Mouse (Mus musculus): ENCODE measurements around the gene Atg101.

Gene Atg101

DNA sequence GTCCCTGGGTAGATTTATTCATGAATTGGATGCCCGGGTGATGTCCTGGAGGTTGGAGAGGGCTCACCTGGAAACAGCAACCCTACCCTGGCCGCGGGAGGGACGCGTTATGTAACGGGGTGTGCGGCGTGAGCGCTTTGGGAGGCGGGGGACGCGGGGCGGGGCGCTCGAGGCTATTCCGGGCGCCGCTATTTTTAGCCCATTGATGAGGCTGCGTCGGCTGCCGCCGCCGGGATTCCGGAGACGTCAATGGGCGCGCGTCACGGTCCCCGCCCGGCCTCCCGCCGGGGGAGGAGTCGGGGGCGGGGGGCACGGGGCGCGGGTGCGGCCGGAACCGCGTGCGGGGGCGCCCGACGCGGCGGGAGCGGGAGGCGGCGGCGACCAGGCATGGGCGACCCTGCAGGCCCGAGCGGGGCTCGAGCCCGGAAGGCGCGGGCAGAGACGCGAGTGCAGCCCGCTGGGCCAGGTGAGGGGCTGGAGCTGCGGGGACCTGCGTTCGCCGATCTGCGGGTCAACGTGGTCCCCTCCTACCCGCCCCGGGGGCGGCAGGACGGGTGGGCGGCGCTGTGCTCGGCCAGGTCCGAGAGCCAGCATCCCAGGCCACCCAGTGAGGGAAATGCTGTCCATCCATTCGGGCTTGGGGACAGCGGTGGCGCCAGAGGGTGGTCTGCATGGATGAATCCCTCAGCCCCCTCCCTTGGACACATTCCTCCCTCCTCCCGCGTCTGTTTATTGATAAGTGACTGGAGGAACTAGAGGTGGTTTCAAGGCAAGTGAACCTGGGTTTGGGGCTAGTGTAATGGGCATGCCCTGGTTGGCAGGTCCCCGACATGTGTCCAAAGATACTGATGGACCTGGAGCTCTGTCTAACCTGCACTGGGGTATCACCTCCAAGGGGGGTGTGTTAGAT is 29.9 kb upstream of the Atg101 start, which contains the start of gene Nr4a1:
Gene Nr4a1, plus strand, starts transcription at position 384 of the 910 bp plus-strand sequence.
- ATAC-seq (ENCODE audit: insufficient number of reproducible peaks, low FRiP score, low TSS enrichment): peak; percentile 46; the same call in 1 of the 2 replicates

DNA sequence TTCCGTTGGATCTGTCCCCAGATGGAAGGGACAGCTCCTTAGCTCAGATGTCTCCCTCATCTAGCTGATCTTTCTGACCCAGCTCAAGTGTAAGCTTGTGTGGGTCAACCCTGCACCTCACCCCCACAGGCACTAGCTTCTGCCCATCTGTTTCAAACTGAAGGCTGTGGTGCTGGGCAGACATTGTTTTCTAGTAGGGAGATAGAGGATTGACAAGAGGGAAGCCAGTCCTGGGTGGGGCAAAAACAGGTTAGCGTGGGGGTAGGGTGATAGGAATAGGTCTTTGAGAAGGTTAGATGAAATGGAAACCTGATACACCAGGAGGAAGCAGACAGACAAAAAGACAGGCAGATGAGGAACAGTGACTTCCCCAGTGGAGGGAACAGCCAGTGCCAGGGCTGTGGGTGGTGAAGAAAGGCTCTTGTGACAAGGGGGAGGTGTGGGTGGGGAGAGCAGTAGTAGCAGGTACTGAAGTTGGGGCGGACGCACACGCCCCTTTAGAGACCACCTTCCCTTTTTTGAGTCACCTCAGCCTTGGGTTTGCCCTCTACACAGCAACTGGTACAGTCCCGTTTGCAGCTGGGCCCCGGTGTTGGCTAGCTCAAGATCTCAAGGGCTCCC is 28.1 kb upstream of the Atg101 start:
- ATAC-seq (ENCODE audit: insufficient number of reproducible peaks, low FRiP score, low TSS enrichment): no peak

DNA sequence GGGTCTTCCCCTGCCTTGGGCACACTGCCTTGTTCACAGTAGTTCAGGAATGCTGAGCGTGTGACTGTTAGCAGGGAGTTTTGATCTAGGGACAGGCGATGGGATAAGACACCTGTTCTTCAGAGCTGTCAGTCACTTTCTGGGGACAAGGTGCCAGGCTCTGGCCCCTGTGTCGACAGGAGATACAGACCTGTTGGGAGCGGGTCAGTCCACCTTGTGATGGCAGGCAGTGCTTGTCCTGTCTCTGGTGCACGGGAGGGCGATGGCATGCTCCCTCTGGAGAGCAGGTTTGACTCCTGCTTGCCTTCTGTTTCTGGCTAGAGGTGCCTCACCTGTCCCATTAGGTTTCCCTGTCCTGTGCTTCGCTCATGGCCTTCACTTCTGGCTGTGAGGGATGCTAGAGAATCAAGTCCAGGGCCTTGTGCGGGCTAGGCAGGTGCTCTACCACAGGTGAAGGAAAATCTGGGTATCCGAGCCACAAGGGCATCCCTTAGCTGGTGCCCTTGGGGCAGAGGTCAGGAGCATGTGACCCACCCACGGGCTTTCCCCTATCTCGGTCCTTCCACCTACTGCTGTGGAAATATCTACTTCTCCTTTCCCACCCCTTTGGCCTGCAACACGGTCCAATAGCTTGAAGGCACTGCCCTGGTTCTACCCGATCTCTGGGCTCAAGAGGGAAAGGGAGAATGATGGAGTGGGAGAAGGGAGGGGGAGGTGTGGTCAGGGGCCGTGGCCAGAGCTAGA is 27.4 kb upstream of the Atg101 start:
- no peak for ATAC-seq (ENCODE audit: insufficient number of reproducible peaks, low FRiP score, low TSS enrichment)

DNA sequence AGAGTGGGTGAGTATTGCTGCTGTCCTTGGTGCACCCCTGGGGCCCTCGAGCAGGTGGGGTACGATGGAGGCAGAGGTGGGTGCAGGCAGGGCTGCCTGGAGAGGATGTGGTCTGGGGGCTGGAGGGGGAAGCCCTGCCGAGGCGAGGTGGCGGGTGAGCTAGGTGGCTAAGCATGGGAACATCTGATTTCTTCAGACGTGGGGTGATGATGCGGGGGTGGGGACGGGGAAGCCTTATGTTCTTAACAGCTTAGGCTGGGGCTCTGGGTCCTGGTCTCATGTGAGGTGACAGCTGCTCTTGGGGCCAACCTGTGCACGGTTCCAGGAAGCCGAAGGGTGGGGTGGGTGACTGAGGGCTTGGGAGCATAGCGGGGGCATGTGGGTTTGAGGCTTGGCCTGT is 25.7 kb upstream of the Atg101 start:
- no peak for ATAC-seq (ENCODE audit: insufficient number of reproducible peaks, low FRiP score, low TSS enrichment)

DNA sequence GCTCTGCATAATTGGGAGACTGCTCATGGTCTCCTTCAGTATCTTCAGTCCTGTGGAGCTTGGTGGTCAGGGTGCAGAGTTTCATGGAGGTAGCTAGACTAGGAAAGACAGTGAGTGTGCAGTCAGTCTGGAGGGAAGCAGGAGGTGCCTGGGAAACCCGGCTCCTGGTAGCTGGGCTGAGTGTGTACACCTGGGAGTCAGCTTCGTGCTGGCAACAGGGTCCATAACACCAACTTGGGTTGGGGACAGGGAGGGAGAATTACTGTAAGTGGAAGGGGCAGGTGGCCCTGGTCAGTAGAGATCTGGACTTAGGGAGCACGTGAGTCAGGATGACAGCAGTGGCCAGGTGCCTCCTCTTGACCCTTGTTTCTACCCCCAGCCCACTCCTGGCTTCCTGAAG is 24.1 kb upstream of the Atg101 start:
- no peak for ATAC-seq (ENCODE audit: insufficient number of reproducible peaks, low FRiP score, low TSS enrichment)

DNA sequence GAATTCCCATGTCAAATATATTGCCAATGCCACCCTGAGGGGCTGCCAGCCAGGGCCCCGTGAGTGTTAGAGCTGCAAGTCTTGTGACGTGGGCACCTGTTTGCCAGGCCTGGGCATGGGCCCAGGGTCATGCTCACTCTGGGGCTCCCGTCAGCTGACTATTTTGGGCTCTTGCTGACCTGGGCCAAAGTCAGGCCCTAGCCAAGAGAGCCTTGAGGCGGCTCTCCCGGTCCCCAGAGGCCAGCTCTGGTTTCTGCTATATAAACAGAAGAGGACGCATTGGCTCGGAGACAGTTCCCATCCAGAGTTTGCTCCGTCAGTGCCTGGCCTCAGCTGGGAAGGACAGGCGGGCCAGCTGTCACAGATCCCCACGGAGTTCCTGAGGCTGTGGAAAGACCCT is 23.7 kb upstream of the Atg101 start:
- ATAC-seq (ENCODE audit: insufficient number of reproducible peaks, low FRiP score, low TSS enrichment): no peak

DNA sequence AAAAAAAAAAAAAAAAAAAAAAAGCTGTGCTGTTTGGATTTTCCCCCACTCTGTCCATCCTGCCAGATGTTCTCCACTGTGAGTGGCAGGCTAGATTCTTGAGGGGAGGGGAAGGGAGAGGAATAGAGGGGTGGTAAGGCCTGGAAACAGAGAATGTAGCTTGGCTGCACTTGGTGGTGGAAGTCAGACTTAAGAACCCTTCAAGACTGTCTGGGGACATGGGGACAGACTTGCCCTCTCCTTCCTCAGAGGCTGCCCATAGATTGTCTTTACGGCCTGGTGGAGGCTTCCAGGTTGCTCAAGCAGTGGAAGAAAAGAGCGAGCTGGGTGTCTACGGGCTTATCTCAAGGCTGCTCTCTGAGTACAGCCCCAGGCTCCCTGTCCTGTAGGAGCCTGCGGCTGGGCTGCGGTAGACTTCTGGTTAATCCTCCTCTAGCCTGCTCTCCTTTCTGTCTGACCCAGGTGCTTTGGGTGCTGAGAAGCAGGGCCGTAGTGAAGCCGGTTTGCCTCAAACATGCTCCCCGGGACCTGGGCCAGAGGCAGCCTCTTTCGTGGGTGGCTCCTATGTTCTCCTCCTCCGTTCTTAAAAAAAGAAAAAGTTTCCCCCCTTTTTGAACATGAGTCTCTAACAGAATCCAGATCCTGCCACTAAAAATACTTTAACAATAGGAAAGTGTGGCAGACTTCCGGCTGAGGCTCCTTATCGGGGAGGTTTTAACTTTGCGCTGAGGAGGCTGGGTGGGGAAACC is 23.0 kb upstream of the Atg101 start:
- ATAC-seq (ENCODE audit: insufficient number of reproducible peaks, low FRiP score, low TSS enrichment): no peak

DNA sequence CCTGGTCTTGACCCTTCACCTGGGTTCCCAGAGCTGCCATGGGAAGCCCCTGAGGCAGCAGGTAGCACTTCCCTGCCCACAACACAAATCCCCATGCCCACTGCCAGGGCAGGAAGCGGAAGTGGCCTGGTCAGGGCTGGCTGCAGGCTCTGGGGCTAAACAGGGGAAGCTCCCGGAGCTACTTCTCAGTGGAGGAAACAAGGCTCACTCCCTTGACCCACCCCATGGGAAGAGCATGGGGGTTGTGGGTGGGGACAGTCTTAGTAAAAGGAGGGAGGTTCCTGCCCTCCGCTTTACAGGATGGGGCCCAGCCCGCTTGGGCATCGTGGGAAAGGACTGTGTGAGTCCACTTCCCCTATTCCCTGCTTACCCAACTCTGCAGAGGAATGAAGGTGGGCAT is 21.6 kb upstream of the Atg101 start:
- ATAC-seq (ENCODE audit: insufficient number of reproducible peaks, low FRiP score, low TSS enrichment): no peak

DNA sequence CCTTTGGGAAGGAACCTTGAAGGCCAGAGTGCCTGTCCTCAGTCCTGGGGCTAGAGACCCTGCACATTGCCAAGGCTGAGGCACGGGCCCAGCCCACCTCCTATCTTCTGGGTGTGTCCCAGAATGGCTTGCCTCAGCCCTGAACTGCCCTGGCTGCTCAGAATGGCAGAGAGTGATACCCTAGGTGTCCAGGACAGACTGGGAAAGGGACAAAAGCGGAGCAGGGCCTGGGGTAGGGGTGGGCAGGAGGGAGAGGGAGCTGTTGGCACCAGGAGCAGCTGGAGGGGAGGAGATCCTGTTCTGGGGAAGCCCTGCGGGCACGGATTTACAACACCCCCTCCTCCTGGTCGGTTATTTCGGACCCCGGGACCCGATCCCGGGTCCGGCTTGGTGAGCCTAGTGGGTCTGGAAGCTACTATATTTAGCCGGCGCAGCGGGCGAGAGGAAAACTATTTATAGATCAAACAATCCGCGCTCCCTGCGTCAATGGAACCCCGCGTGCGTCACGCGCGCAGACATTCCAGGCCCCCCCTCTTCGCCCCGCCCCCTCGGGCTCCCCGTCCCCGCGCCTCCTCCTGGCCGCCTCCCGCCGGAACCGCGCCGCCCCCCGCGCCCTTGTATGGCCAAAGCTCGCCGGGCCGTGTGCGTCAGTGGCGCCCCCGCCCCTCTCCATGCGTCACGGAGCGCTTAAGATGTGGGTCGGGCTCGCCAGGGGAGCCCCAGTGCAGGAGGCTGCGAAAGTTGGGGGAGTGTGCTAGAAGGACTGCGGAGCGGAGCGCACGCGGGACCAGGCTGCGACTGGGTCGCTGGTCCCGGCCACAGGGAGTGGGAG is 17.7 kb upstream of the Atg101 start:
- peak; percentile 54 for ATAC-seq (ENCODE audit: insufficient number of reproducible peaks, low FRiP score, low TSS enrichment)

DNA sequence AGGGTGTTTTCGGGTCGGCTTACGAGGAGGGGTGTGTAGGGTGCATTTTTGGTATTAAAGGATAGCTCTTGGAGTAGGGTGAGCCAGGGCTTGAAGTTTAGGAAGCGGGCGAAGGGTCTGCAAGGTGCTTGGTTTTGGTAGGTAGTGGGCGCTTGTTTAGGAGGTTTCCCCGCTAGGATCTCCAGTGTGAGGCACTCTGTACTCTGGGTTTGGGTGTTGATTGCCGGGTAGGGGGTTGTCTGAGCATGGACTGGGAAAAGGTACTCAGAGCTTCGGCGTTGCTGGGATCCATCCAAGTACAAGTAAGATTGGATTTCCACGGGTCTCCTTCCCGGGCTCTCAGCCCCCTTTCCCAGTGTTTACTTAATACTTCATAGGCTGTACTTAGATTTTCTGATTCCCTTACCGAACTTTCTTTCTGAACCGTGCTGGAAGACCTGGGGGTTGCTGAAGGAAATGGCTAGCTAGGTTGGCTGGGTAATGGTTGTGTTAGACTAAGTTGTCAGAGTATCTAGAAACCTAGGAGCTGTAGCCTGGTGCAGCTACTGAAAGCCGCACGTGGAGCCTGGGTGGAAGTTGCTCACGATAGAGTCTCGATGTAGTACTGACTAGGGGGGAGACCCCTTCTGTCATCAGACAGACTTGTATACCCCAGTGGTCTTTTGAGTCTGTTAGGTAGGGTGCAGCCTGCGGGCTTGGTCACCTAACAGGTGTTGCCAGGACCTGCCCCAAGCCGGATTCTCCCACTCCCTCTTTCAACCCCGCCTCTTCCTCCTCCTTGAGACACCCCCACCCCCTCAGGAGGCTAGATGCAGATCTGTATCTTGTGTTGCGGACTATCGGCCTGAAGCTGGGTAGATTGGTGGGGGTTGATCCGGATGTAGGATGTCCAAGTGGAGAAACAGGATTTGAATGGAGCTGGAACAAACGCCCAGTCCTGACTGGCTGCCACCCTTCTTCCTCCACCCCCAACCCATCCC is 16.7 kb upstream of the Atg101 start:
- no peak for ATAC-seq (ENCODE audit: insufficient number of reproducible peaks, low FRiP score, low TSS enrichment)

DNA sequence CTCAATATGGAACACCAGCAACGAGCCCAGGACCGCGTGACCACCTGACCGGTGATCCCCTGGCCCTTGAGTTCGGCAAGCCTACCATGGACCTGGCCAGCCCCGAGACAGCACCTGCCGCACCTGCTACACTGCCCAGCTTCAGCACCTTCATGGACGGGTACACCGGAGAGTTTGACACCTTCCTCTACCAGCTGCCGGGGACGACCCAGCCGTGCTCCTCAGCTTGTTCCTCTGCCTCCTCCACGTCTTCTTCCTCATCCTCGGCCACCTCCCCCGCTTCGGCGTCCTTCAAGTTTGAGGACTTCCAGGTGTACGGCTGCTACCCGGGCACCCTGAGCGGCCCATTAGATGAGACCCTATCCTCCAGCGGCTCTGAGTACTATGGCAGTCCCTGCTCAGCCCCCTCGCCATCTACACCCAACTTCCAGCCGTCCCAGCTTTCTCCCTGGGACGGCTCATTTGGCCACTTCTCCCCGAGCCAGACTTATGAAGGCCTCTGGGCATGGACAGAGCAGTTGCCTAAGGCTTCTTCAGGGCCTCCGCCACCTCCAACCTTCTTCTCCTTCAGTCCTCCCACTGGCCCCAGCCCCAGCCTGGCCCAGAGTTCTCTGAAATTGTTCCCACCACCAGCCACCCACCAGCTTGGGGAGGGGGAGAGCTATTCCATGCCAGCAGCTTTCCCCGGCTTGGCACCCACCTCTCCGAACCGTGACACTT is 13.8 kb upstream of the Atg101 start:
- ATAC-seq (ENCODE audit: insufficient number of reproducible peaks, low FRiP score, low TSS enrichment): no peak

DNA sequence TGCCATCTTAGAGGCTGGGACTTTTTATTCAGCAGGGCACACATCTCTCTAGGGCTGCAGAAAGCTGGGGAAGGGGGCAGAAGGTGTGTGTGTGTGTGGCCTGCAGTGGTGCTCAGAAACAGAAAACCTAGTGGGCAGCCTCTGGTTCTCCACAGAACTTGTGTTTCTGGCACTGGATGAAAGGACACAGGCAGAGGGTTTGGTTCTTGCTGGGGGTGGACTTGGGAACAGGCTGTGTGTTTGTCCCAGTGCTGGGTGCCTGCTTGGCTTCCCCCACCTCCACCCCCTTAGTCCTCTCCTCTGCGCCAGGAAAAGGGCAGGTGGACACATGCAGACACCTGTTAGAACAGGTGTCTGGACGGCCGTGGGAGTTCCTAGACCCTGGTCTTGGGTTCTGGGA is 13.0 kb upstream of the Atg101 start:
- ATAC-seq (ENCODE audit: insufficient number of reproducible peaks, low FRiP score, low TSS enrichment): no peak

DNA sequence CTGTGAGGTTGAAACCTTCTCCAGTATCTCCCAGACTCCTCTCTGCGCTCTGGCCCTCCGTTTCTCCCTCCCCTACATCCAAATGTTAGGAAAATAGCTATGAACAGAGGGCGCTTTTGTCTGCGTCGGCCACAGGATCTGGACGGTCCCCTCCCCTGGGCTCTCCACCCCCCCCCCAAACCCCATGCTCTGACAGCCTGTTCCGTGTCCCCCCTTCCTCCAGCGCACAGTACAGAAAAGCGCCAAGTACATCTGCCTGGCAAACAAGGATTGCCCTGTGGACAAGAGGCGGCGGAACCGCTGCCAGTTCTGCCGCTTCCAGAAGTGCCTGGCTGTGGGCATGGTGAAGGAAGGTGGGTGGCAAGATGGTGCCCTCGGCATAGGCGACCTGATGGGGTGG is 12.6 kb upstream of the Atg101 start:
- no peak for ATAC-seq (ENCODE audit: insufficient number of reproducible peaks, low FRiP score, low TSS enrichment)

DNA sequence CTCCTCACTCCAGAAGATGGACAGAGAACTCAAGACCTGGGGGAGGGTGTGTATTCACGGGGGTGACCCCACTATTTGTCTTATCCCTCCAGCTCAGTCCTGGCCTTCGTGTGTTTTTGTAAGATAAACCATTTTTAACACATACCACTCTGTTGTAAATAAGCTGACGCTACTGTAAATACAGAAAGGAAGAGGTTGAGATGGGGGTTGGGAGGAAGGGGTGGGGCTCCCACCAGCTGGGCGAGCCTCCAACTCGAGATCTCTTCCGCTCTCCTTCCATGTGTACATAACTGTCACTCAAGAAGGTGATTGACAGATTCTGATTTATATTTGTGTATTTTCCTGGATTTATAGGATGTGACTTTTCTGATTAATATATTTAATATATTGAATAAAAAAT is 9.7 kb upstream of the Atg101 start:
- no peak for ATAC-seq (ENCODE audit: insufficient number of reproducible peaks, low FRiP score, low TSS enrichment)

DNA sequence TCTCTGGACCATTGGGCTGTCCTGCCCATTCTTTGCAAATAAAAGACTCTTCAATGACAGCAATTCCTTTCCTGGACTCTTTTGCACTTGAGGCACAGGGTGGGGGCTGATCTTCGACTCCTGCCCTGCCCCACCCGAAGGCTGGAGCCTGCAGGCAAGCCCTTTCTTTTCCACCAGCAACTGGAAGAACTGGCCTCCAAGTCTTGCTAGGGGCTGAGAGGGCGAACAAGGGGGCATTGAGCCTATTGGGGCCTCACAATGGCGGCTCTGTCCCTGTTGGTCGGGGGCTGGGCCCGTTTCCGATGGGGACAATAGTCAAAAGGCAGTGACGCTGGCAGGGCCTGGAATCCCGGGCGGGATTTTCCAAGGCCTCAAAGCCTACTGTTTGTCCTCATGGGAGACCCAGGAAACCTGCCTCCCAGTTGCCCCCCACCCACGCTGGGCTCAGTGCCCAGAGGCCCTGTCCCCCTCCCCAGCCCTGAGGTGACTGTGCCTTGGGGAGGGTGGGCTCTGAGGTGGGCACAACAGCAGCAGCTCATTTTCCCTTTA is 6.6 kb upstream of the Atg101 start:
- no peak for ATAC-seq (ENCODE audit: insufficient number of reproducible peaks, low FRiP score, low TSS enrichment)

DNA sequence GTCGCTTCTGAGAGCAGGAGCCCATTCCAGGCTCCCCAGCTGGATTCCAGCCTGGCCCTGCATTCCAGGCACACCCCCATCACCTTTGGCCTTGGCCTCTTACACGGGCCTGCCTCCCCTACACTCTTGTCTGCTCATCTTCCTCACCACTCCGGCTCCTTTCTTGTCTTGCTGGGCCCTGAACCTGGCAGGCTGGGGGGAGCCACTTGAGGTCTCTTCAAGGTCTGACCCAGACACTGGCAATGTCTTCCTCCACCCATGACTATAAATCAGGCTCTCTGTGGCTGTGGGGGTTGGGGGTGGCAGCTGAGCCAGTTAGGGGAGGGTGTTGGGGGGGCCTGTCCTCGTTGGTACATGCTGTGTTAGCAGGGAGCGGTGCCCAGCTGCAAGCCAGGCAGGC is 5.5 kb upstream of the Atg101 start:
- ATAC-seq (ENCODE audit: insufficient number of reproducible peaks, low FRiP score, low TSS enrichment): no peak

DNA sequence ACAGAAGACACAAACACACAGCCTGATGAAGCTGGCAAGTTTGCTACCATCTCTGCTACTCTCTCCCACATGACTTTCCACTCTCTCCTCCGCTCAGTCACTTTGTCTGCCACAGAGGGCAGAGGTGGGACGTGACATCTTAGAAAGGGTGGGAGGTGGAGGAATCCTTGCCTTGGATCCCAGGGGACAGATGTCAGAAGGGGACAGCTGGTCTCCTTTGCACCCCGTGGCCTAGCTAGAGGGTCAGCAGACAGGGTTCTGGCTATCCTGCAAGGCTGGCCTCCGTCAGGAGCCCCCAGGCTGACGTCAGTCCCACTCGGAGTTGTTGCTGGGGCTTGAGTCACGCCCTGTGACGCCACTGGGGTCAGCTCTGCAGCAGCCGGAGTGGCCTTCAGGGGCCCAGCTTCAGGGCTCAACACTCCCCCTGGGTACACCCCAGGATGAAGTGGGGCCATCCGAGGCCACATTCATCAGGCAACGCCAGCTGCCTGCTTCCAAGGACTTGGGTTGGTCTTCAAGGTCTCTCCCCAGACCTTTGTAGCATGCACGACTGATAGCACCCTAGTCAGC is 4.6 kb upstream of the Atg101 start:
- ATAC-seq (ENCODE audit: insufficient number of reproducible peaks, low FRiP score, low TSS enrichment): no peak
